Mouse (Mus musculus) midbrain, embryonic 13.5 days (tissue): ENCODE data around the gene Rita1. TPM values are rescaled to one million over a fixed set of nuclear protein-coding genes. Genes with fewer than 3 reads are reported as not detected.
A peak's percentile ranks its signal among the peaks of the same experiment; 100 is the strongest.

Source experiments
- ATAC-seq: fragments of 200-750 bp; cut with Nextera tagmentation; 2 replicates; pipeline ENCODE4 v1.8.0; 2017; ENCODE audit warnings: mild to moderate bottlenecking, moderate TSS enrichment, moderate library complexity
- H3K27ac ChIP-seq: fragments of 300-500 bp; sonication (generic); 2 replicates; pipeline ENCODE4 v1.5.1; 2015; ENCODE audit warnings: inconsistent platforms, mild to moderate bottlenecking, moderate library complexity
- H3K27me3 ChIP-seq: fragments of 300-500 bp; sonication (generic); 2 replicates; pipeline ENCODE4 v1.6.1; 2015; ENCODE audit warnings: mild to moderate bottlenecking, inconsistent platforms
- H3K36me3 ChIP-seq: fragments of 300-500 bp; sonication (generic); 2 replicates; pipeline ENCODE4 v1.6.1; 2015; ENCODE audit warnings: mild to moderate bottlenecking, inconsistent platforms
- H3K4me1 ChIP-seq: fragments of 300-500 bp; sonication (generic); replicated peaks from 2 replicates; pipeline ENCODE4 v1.6.1; 2015; ENCODE audit warnings: inconsistent platforms
- H3K4me2 ChIP-seq: fragments of 300-500 bp; sonication (generic); replicated peaks from 2 replicates; pipeline ENCODE4 v1.6.1; 2015; ENCODE audit warnings: moderate library complexity, mild to moderate bottlenecking, inconsistent platforms
- H3K4me3 ChIP-seq: fragments of 300-500 bp; sonication (generic); replicated peaks from 2 replicates; pipeline ENCODE4 v1.5.1; 2015; ENCODE audit warnings: mild to moderate bottlenecking, inconsistent platforms
- H3K9ac ChIP-seq: fragments of 300-500 bp; sonication (generic); replicated peaks from 2 replicates; pipeline ENCODE4 v1.6.1; 2015; ENCODE audit warnings: mild to moderate bottlenecking, inconsistent platforms
- H3K9me3 ChIP-seq: fragments of 300-500 bp; sonication (generic); 2 replicates; pipeline ENCODE4 v1.6.1; 2016; ENCODE audit warnings: mild to moderate bottlenecking, inconsistent platforms
- WGBS: fragments of 180-500 bp; shearing (Covaris S2); methylation state at CpG from one replicate; pipeline ENCODE4 v1.1.7; 2015; 5-methylcytosine and 5-hydroxymethylcytosine counted together
- polyA plus RNA-seq: library from polyadenylated mRNA; unstranded; fragments of >200 nt; fragmentation: Nextera tagmentation; extraction: Ambion mirVana; gene quantifications from 2 replicates; pipeline ENCODE4 v1.2.1, GENCODE M21; 2015

Gene Rita1
- 23.0 and 23.9 TPM in 2 replicates for polyA plus RNA-seq

DNA sequence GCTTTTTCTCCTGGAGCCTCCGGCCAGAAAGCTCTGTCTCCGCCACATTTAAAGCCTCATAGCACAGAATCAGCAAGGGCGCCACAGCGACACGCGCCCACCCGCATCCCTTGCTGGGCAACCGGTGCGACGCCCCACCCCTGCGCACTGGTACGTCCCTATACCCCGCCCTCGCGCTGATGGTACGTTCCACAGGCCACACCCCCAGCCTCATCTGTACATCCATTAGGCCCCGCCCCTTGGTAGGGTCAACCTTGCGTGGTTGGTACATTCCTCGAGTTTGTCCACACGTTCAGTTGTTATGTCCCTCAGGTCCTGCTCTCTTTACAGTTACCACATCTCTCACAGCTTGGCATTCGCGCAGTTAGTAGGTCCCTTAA lies at the start of gene Rita1, which contains the start of gene Ddx54:
Rita1 (minus strand) TSS at position 148 of the 380 bp plus-strand sequence.
Ddx54 (plus strand) TSS at position 298 of the 380 bp plus-strand sequence.
- no peaks in the 10 kb centered on the region for H3K27me3 ChIP-seq
- H3K36me3 ChIP-seq = peaks cover 37% of the 10 kb centered on the region
- peak within 1 kb of the TSS; percentile 72 for H3K9ac ChIP-seq
- H3K4me1 ChIP-seq = peaks cover 34% of the 10 kb centered on the region
- peak within 1 kb of the TSS; percentile 70 for H3K4me3 ChIP-seq
- no peaks in the 10 kb centered on the region for H3K9me3 ChIP-seq
- ATAC-seq = peak; percentile 73
- H3K27ac ChIP-seq = peak within 1 kb of the TSS; percentile 87
- peak within 1 kb of the TSS; percentile 87 for H3K4me2 ChIP-seq
- under 1% methylated on average over 22 of the region's 22 CpGs for WGBS

GRCm38 (mm10) chr5:120660816-120661215 lies 48.4 kb upstream of the Rita1 start:
- H3K4me3 ChIP-seq = no peak overlapping the region
- ATAC-seq = peak; percentile 65
- H3K27ac ChIP-seq = peak overlapping the region; percentile 56
- no peaks in the 10 kb centered on the region for H3K36me3 ChIP-seq
- 0 out of 2 replicates have a peak, but pooled peaks cover 7% of the 10 kb centered on the region for H3K4me1 ChIP-seq
- H3K9ac ChIP-seq = no peak overlapping the region
- H3K4me2 ChIP-seq = no peak overlapping the region
- no peaks in the 10 kb centered on the region for H3K27me3 ChIP-seq
- no peaks in the 10 kb centered on the region for H3K9me3 ChIP-seq
- WGBS = 25% methylated on average over 5 of the region's 5 CpGs

DNA sequence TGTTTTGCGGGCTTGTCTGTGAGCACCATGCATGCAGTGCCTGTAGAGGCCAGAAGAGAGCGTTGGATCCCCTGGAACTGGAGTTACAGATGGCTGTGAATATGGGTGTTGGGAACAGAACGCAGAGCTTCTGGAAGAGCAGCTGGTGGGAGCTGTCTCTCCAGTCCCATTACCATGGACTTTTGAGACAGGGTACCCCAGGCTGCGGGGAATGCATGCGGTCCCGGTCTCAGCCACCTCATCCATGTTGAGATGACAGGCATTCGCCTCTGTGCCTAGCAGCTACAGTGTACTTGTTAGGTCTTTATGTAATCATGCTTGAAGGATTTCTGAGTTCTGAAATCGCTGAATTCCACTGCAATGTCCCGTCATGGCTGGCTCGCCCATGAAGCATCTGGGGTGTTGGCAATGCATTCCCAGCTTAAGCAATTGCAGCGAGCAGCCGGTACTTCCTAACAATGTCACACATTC lies 43.9 kb upstream of the Rita1 start:
- H3K27me3 ChIP-seq = peaks cover 12% of the 10 kb centered on the region; the same call in 1 of the 2 replicates
- H3K9ac ChIP-seq = no peak overlapping the region
- 87% methylated on average over 12 of the region's 12 CpGs for WGBS
- ATAC-seq = no peak
- no peaks in the 10 kb centered on the region for H3K9me3 ChIP-seq
- H3K36me3 ChIP-seq = no peaks in the 10 kb centered on the region
- no peak overlapping the region for H3K27ac ChIP-seq
- H3K4me2 ChIP-seq = no peak overlapping the region
- H3K4me1 ChIP-seq = 0 out of 2 replicates have a peak, but pooled peaks cover 7% of the 10 kb centered on the region
- no peak overlapping the region for H3K4me3 ChIP-seq

DNA sequence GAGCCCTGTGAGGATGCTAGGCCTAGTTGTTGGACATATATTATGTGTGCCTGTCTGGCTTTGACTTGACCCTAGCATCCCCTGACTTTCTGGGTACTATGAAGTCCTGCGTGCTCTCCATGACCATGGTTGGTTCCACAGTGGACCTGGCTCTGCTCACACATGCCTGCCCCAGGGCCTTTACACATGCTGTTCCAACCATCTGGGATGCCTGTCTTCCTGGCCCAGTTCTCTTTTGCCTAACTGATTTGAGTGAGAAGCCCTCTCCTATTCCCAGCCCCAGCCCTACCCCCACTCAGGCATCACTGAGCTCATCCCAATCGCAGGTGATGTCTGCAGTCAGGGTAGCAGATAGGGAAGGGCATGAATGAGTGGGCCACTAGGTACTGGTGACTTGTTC lies 41.5 kb upstream of the Rita1 start:
- no peak overlapping the region for H3K4me2 ChIP-seq
- no peak overlapping the region for H3K27ac ChIP-seq
- peaks cover 34% of the 10 kb centered on the region for H3K27me3 ChIP-seq
- H3K9me3 ChIP-seq = no peaks in the 10 kb centered on the region
- no peak for ATAC-seq
- H3K36me3 ChIP-seq = no peaks in the 10 kb centered on the region
- H3K9ac ChIP-seq = no peak overlapping the region
- WGBS = 85% methylated on average over 2 of the region's 2 CpGs
- H3K4me3 ChIP-seq = no peak overlapping the region
- H3K4me1 ChIP-seq = peaks cover 7% of the 10 kb centered on the region

DNA sequence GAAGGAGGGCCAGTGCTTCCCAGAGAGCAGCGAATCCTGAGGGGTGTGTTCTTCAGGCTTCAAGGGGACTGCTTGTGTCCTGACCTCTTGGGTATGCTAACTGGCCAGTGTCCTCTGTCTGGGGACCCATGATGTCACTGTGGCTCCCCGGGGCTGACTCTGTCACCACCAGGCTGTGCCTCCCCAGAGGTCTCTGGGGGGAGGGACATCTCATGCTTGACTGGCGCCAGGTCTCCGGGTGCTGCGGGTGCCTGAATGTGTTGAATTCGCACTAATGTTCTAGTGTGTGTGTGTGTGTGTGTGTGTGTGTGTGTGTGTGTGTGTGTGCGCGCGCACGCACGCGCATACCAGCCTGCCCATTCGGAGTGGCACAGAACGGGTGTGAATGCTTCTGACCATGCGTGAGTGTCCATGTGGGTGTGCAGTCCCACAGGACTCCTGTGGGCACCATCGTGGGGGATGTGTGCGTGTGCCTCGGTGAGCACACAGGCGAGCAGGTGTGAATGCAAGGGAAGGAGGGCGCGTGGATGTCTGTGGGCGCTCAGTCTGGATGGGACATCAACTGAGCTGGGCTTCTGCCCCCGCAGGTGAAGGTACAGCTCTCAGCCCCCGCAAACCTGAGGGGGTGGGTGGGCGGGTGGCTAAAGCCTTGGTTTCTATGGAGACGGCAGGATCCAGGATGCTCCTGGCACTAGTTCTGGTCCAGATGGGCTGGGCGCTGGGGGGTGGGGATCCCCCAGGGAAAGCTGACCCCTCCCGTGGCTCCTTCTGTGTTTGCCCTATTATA lies 40.7 kb upstream of the Rita1 start:
- H3K27me3 ChIP-seq = peaks cover 42% of the 10 kb centered on the region
- no peak overlapping the region for H3K4me3 ChIP-seq
- H3K9ac ChIP-seq = no peak overlapping the region
- H3K27ac ChIP-seq = no peak overlapping the region
- no peaks in the 10 kb centered on the region for H3K36me3 ChIP-seq
- no peaks in the 10 kb centered on the region for H3K9me3 ChIP-seq
- 83% methylated on average over 28 of the region's 28 CpGs for WGBS
- no peak overlapping the region for H3K4me2 ChIP-seq
- H3K4me1 ChIP-seq = peaks cover 11% of the 10 kb centered on the region
- no peak for ATAC-seq

- no peak overlapping the region for H3K4me2 ChIP-seq
- no peak for ATAC-seq
- no peak overlapping the region for H3K27ac ChIP-seq
- peaks cover 60% of the 10 kb centered on the region for H3K27me3 ChIP-seq
- no peak overlapping the region for H3K9ac ChIP-seq
- H3K36me3 ChIP-seq = no peaks in the 10 kb centered on the region
- no peaks in the 10 kb centered on the region for H3K9me3 ChIP-seq
- H3K4me1 ChIP-seq = peaks cover 11% of the 10 kb centered on the region
- H3K4me3 ChIP-seq = no peak overlapping the region
- WGBS = 85% methylated on average over 5 of the region's 5 CpGs
Measured at GRCm38 (mm10) chr5:120651230-120651629, 38.8 kb upstream of the Rita1 start.

DNA sequence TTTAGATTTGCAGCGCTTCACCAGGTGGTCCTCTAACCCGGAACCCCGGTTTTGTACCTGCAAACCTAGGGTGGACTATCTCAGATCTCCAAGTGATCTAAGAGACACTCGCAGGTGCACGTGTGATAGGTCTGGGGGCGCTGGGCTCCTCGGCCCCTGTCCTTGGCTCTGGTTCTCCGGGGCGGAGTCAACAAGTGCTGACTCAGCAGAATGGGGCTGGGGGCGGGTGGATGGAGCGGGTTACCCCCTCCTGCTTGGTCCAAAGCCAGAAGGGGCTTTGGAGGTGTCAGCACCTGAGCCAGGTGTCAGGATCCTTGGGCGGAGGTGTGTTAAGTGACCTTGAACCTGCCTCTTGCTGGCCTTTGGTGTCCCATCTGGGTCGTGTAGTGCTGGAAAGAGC lies 37.5 kb upstream of the Rita1 start:
- H3K36me3 ChIP-seq = no peaks in the 10 kb centered on the region
- H3K27me3 ChIP-seq = peaks cover 62% of the 10 kb centered on the region
- H3K4me3 ChIP-seq = no peak overlapping the region
- no peak overlapping the region for H3K9ac ChIP-seq
- WGBS = 24% methylated on average over 13 of the region's 13 CpGs
- no peak overlapping the region for H3K27ac ChIP-seq
- H3K4me1 ChIP-seq = peaks cover 11% of the 10 kb centered on the region
- no peak for ATAC-seq
- no peaks in the 10 kb centered on the region for H3K9me3 ChIP-seq
- no peak overlapping the region for H3K4me2 ChIP-seq

GRCm38 (mm10) chr5:120649374-120649933 lies 37.1 kb upstream of the Rita1 start:
- H3K27me3 ChIP-seq = peaks cover 60% of the 10 kb centered on the region

GRCm38 (mm10) chr5:120648569-120649373 lies 36.4 kb upstream of the Rita1 start, which contains the start of gene Rasal1:
Gene Rasal1 (plus strand): TSS chr5:120648812.
- Histone ChIP-seq H3K9me3 (no peaks in the 10 kb centered on the region), H3K4me2 (peak within 1 kb of the TSS; percentile 45), H3K27me3 (peaks cover 60% of the 10 kb centered on the region), H3K36me3 (no peaks in the 10 kb centered on the region), H3K4me3 (peak within 1 kb of the TSS; percentile 23), H3K27ac (no peak within 1 kb of the TSS), H3K9ac (no peak within 1 kb of the TSS; the same call in 1 of the 2 replicates), H3K4me1 (peaks cover 11% of the 10 kb centered on the region)
- under 1% methylated on average over 50 of the region's 53 CpGs for whole genome bisulfite sequencing
- ATAC-seq = peak; percentile 71; the same call in 1 of the 2 replicates

More at GRCm38 (mm10) chr5:120649374-120649933, 37.1 kb upstream of the Rita1 start:
- WGBS = 5% methylated on average over 20 of the region's 21 CpGs
- Histone ChIP-seq H3K36me3 (no peaks in the 10 kb centered on the region), H3K4me2 (peak overlapping the region; percentile 45), H3K9me3 (no peaks in the 10 kb centered on the region), H3K9ac (no peak overlapping the region), H3K4me1 (peaks cover 11% of the 10 kb centered on the region), H3K4me3 (peak overlapping the region; percentile 23; the same call in 1 of the 2 replicates), H3K27ac (no peak overlapping the region)
- peak; percentile 61 for ATAC-seq

DNA sequence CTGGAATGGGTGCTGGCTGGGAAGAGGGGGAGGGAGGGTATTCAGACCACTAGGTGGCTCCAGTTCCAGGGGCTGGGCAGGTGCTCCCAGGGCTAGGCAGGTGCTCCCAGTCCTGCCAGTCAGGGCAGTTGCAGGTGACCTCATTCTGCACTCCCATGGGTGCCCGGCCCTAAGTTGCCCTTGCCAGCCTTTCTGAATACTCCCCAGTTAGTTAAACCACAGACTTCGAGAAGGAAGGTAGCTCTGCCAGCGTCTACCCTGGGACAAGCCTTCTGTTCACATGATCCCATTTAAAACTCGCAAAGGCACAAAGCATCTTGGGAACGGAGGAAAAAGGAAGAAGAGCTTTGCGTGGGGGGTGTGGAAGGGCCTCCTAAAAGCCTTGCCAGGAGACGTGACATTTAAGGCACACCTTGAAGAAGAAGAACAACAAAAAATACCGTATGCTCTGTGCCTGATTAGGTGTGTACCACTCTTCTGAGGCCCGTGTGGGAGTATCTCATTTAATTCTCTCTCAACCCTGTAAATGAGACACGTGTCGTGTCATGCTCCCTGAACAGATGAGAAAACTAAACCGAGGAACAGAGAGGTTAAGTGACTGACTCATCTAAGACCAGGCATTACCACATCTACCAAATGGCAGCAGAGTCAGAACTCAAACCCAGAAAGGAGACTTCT lies 35.6 kb upstream of the Rita1 start:
- Histone ChIP-seq H3K4me2 (no peak overlapping the region), H3K4me3 (no peak overlapping the region), H3K27ac (no peak overlapping the region), H3K9ac (no peak overlapping the region), H3K4me1 (peaks cover 11% of the 10 kb centered on the region), H3K36me3 (no peaks in the 10 kb centered on the region), H3K9me3 (no peaks in the 10 kb centered on the region), H3K27me3 (peaks cover 60% of the 10 kb centered on the region)
- no peak for ATAC-seq
- 42% methylated on average over 12 of the region's 12 CpGs for WGBS

GRCm38 (mm10) chr5:120647361-120647760 lies 35.0 kb upstream of the Rita1 start:
- Histone ChIP-seq H3K4me2 (no peak overlapping the region), H3K9me3 (no peaks in the 10 kb centered on the region), H3K27me3 (peaks cover 60% of the 10 kb centered on the region), H3K9ac (no peak overlapping the region), H3K4me1 (peaks cover 11% of the 10 kb centered on the region), H3K36me3 (no peaks in the 10 kb centered on the region), H3K4me3 (no peak overlapping the region), H3K27ac (no peak overlapping the region)
- no peak for ATAC-seq
- WGBS = 87% methylated on average over 3 of the region's 4 CpGs
